Mouse (Mus musculus): ENCODE data around the gene Blcap.

DNA sequence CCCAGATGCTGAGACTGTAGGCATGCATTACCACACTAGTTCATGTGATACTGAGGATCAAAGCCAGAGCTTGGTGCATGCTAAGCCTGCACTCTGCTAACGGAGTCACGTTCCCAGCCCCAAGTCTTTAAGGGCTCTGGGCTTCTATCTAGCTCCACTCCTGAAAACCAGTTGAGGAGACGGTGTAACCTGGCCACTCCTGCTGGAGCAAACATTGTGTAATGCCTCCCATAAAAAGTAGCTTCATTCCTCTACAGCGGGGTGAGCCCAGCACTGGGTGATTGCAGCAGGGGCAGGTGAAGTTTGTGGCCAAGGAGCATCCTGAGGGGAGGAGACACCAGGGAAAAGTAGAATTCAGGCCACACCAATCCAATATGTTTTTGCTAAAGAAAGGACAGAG lies 47.3 kb upstream of the Blcap start:
- TF ChIP-seq CTCF (IDR thresholded peaks at IDR 0.05; ENCODE audit: borderline replicate concordance, control insufficient read depth, extremely low read depth, insufficient read depth, low read length, poor library complexity), result no peak
- TF ChIP-seq POLR2A (IDR thresholded peaks at IDR 0.05; ENCODE audit: control insufficient read depth, extremely low read depth, insufficient read depth, low read length, poor library complexity), result no peak

Data from thymus, adult 2 months (tissue).